8 mouse cellular contexts compared by ENCODE assay signal in genomic region chr9:43777362-43778360, GRCm38 (mm10). TPM values are rescaled to one million over a fixed set of nuclear protein-coding genes. Genes with fewer than 3 reads are reported as not detected.
DNase-seq lines count a peak whose midpoint lies in the region; ATAC-seq and TF ChIP-seq lines count a peak whose summit lies in the region.
"Had no signal": no experiment of that assay in that cellular context is flagged by ENCODE, and none has a peak within 500 bp of the region (broad histone marks: within the 10 kb centered on the region; RNA-seq: fewer than 3 reads in every experiment).

No protein-coding gene starts in this region.

- H3K4me2 ChIP-seq in kidney, embryonic 16.5 days (replicated peaks; ENCODE audit: low read depth, low read length), result no peak overlapping the region
- H3K4me2 ChIP-seq in embryonic facial prominence, embryonic 12.5 days (replicated peaks), result no peak overlapping the region
- H3K4me2 ChIP-seq in limb, embryonic 15.5 days, result no peak overlapping the region
- H3K4me2 ChIP-seq: liver, embryonic 13.5 days had no signal

- H3K27me3 ChIP-seq in kidney, embryonic 16.5 days (ENCODE audit: insufficient read depth, low read length), result no peaks in the 10 kb centered on the region
- no peaks in the 10 kb centered on the region for H3K27me3 ChIP-seq in embryonic facial prominence, embryonic 12.5 days
- H3K27me3 ChIP-seq in limb, embryonic 15.5 days, result no peaks in the 10 kb centered on the region
- H3K27me3 ChIP-seq: liver, embryonic 13.5 days had no signal

- TF ChIP-seq CTCF in left cerebral cortex, adult 2 months (IDR thresholded peaks at IDR 0.05), result no peak

- no peaks in the 10 kb centered on the region for H3K9me3 ChIP-seq in kidney, embryonic 16.5 days (ENCODE audit: low read length)
- no peaks in the 10 kb centered on the region for H3K9me3 ChIP-seq in embryonic facial prominence, embryonic 12.5 days
- H3K9me3 ChIP-seq in limb, embryonic 15.5 days, result no peaks in the 10 kb centered on the region
- H3K9me3 ChIP-seq: liver, embryonic 13.5 days had no signal

- H3K36me3 ChIP-seq in kidney, embryonic 16.5 days (ENCODE audit: insufficient read depth, low read length), result no peaks in the 10 kb centered on the region
- H3K36me3 ChIP-seq in embryonic facial prominence, embryonic 12.5 days, result no peaks in the 10 kb centered on the region
- H3K36me3 ChIP-seq in limb, embryonic 15.5 days, result no peaks in the 10 kb centered on the region
- H3K36me3 ChIP-seq: liver, embryonic 13.5 days had no signal

- H3K4me3 ChIP-seq in kidney, embryonic 16.5 days (ENCODE audit: low read length), result no peak overlapping the region
- no peak overlapping the region for H3K4me3 ChIP-seq in embryonic facial prominence, embryonic 12.5 days
- no peak overlapping the region for H3K4me3 ChIP-seq in limb, embryonic 15.5 days
- H3K4me3 ChIP-seq in left cerebral cortex, adult 2 months, result no peak overlapping the region
- H3K4me3 ChIP-seq: liver, embryonic 13.5 days had no signal

- no peak overlapping the region for H3K9ac ChIP-seq in kidney, embryonic 16.5 days (replicated peaks; ENCODE audit: low read length)
- H3K9ac ChIP-seq in embryonic facial prominence, embryonic 12.5 days, result no peak overlapping the region
- no peak overlapping the region for H3K9ac ChIP-seq in limb, embryonic 15.5 days
- H3K9ac ChIP-seq: liver, embryonic 13.5 days had no signal

- DNase-seq in kidney, adult 11 months, result peak; percentile 61
- DNase-seq in cerebellum, adult 18-20 months, result peak; percentile 51 to 61
- no peak for DNase-seq in right cerebral cortex, adult 18-20 months
- DNase-seq in left cerebral cortex, adult 2 months (ENCODE audit: extremely low spot score in 1 of 2, low spot score in 2 of 2), result no peak
- DNase-seq: liver, embryonic 13.5 days had no signal

- no peak for ATAC-seq in kidney, embryonic 16.5 days (ENCODE audit: low FRiP score, low TSS enrichment)
- no peak for ATAC-seq in embryonic facial prominence, embryonic 12.5 days (ENCODE audit: insufficient number of reproducible peaks, insufficient read depth, low FRiP score, low TSS enrichment)
- no peak for ATAC-seq in limb, embryonic 15.5 days (ENCODE audit: insufficient number of reproducible peaks, low FRiP score, low TSS enrichment, low read depth)

- intact Hi-C loops in left cerebral cortex, adult 2 months (cut with DNase I), result no loop called here

- no peak overlapping the region for H3K27ac ChIP-seq in kidney, embryonic 16.5 days (ENCODE audit: low read length)
- H3K27ac ChIP-seq in embryonic facial prominence, embryonic 12.5 days, result 0 out of 2 replicates have a peak overlapping the region, but pooled peaks have one; percentile 47
- peak overlapping the region; percentile 69 for H3K27ac ChIP-seq in limb, embryonic 15.5 days
- no peak overlapping the region for H3K27ac ChIP-seq in left cerebral cortex, adult 2 months
- H3K27ac ChIP-seq: liver, embryonic 13.5 days had no signal

- peaks cover 16% of the 10 kb centered on the region; the same call in 1 of the 2 replicates for H3K4me1 ChIP-seq in kidney, embryonic 16.5 days (ENCODE audit: insufficient read depth, low read length)
- peaks cover 42% of the 10 kb centered on the region for H3K4me1 ChIP-seq in embryonic facial prominence, embryonic 12.5 days
- H3K4me1 ChIP-seq in limb, embryonic 15.5 days, result peaks cover 52% of the 10 kb centered on the region

- WGBS in kidney, embryonic 16.5 days, result 82% methylated on average over 16 of the region's 16 CpGs
- WGBS in embryonic facial prominence, embryonic 12.5 days, result 73% methylated on average over 16 of the region's 16 CpGs
- 60% methylated on average over 16 of the region's 16 CpGs for WGBS in limb, embryonic 15.5 days

RNA-seq across cellular contexts. Expression of gene Nectin1, which starts 33.9 kb away (rescaled TPM):
- 4.3 and 4.7 TPM in 2 replicates for polyA plus RNA-seq in kidney, embryonic 16.5 days (2015; fragmentation: Nextera tagmentation; extraction: Ambion mirVana)
- 8.3 and 9.0 TPM in 2 replicates for polyA plus RNA-seq in embryonic facial prominence, embryonic 12.5 days (2016; fragmentation: Nextera tagmentation; extraction: Ambion mirVana)
- 11.9 and 13.5 TPM in 2 replicates for polyA plus RNA-seq in limb, embryonic 15.5 days (2015; fragmentation: Nextera tagmentation; extraction: Ambion mirVana)
- total RNA-seq in left cerebral cortex, adult 2 months (2021), result 100 to 1,000 TPM; 112 to 114 TPM

Comparison
In these comparisons a context has a peak if more than half of its experiments do, and no peak if none do; other contexts are left out.
1. DNase-seq: peak in kidney, adult 11 months (single experiment) and cerebellum, adult 18-20 months (2 of 2); none in right cerebral cortex, adult 18-20 months (single experiment) and left cerebral cortex, adult 2 months (0 of 2).
2. H3K27ac ChIP-seq: peak in embryonic facial prominence, embryonic 12.5 days (single experiment) and limb, embryonic 15.5 days (single experiment); none in kidney, embryonic 16.5 days (single experiment) and left cerebral cortex, adult 2 months (single experiment).